Mouse (Mus musculus): Measurements from ENCODE around the gene Srcap. TPM values are rescaled to one million over a fixed set of nuclear protein-coding genes. Genes with fewer than 3 reads are reported as not detected.

The Srcap gene
- polyA plus RNA-seq, 1 experiment: 63.8 TPM

- Histone ChIP-seq H3K4me3 (ENCODE audit: insufficient read depth, low read length) (no peak overlapping the region), H3K4me1 (ENCODE audit: control insufficient read depth, insufficient read depth, low read length) (peaks cover 4% of the 10 kb centered on the region; the same call in 1 of the 2 replicates), H3K27ac (ENCODE audit: insufficient read depth, low read length) (peak overlapping the region; percentile 75)
- TF ChIP-seq CTCF (IDR thresholded peaks at IDR 0.05; ENCODE audit: borderline replicate concordance, insufficient read depth, low read length) (no peak), POLR2A (IDR thresholded peaks at IDR 0.05; ENCODE audit: low read depth, low read length) (no peak)
Measured at GRCm38 (mm10) chr7:127564381-127565150, 52.8 kb downstream of the Srcap start.

GRCm38 (mm10) chr7:127572895-127573471 lies 61.2 kb downstream of the Srcap start, which contains the start of gene Phkg2:
TSS of gene Phkg2 (plus strand) at chr7:127573340.
- peak within 1 kb of the TSS; percentile 45 for H3K27ac ChIP-seq (ENCODE audit: insufficient read depth, low read length)
- H3K4me1 ChIP-seq (ENCODE audit: control insufficient read depth, insufficient read depth, low read length): no peaks in the 10 kb centered on the region
- TF ChIP-seq CTCF (IDR thresholded peaks at IDR 0.05; ENCODE audit: borderline replicate concordance, insufficient read depth, low read length) (no peak), POLR2A (IDR thresholded peaks at IDR 0.05; ENCODE audit: low read depth, low read length) (peak; percentile 84)

GRCm38 (mm10) chr7:127573503-127574008 lies 61.8 kb downstream of the Srcap start:
- H3K27ac ChIP-seq (ENCODE audit: insufficient read depth, low read length): no peak overlapping the region
- no peak for TF ChIP-seq CTCF (IDR thresholded peaks at IDR 0.05; ENCODE audit: borderline replicate concordance, insufficient read depth, low read length)
- TF ChIP-seq POLR2A (IDR thresholded peaks at IDR 0.05; ENCODE audit: low read depth, low read length): no peak
- no peaks in the 10 kb centered on the region for H3K4me1 ChIP-seq (ENCODE audit: control insufficient read depth, insufficient read depth, low read length)
- H3K4me3 ChIP-seq (ENCODE audit: insufficient read depth, low read length): peak overlapping the region; percentile 84

More at GRCm38 (mm10) chr7:127572895-127573471, 61.2 kb downstream of the Srcap start, which contains the start of gene Phkg2:
- peak within 1 kb of the TSS; percentile 84 for H3K4me3 ChIP-seq (ENCODE audit: insufficient read depth, low read length)

DNA sequence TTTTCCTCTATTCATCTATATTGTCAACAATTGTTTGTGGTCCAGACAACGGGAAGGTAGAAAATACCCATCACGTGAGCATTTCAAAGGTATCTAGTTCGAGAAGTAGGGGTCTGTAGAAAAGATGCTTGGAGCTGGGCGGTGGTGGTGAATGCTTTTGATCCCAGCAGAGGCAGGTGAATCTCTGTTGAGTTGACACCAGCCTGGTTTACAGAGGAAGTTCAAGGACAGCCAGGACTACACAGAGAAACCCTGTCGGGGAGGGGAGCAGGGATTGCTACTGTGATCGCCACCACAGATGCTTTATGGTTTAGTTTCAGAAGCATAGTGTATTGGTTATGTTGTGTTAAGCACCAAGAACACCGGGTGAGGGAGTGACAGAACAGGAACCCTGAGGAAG lies 62.3 kb downstream of the Srcap start:
- TF ChIP-seq CTCF (IDR thresholded peaks at IDR 0.05; ENCODE audit: borderline replicate concordance, insufficient read depth, low read length) (no peak), POLR2A (IDR thresholded peaks at IDR 0.05; ENCODE audit: low read depth, low read length) (no peak)
- Histone ChIP-seq H3K4me1 (ENCODE audit: control insufficient read depth, insufficient read depth, low read length) (no peaks in the 10 kb centered on the region), H3K27ac (ENCODE audit: insufficient read depth, low read length) (no peak overlapping the region), H3K4me3 (ENCODE audit: insufficient read depth, low read length) (peak overlapping the region; percentile 84)

GRCm38 (mm10) chr7:127583260-127583659 lies 71.5 kb downstream of the Srcap start:
- no peak overlapping the region for H3K27ac ChIP-seq (ENCODE audit: insufficient read depth, low read length)
- no peak overlapping the region for H3K4me3 ChIP-seq (ENCODE audit: insufficient read depth, low read length)
- TF ChIP-seq CTCF (IDR thresholded peaks at IDR 0.05; ENCODE audit: borderline replicate concordance, insufficient read depth, low read length) (no peak), POLR2A (IDR thresholded peaks at IDR 0.05; ENCODE audit: low read depth, low read length) (no peak)
- H3K4me1 ChIP-seq (ENCODE audit: control insufficient read depth, insufficient read depth, low read length): peaks cover 3% of the 10 kb centered on the region; the same call in 1 of the 2 replicates

DNA sequence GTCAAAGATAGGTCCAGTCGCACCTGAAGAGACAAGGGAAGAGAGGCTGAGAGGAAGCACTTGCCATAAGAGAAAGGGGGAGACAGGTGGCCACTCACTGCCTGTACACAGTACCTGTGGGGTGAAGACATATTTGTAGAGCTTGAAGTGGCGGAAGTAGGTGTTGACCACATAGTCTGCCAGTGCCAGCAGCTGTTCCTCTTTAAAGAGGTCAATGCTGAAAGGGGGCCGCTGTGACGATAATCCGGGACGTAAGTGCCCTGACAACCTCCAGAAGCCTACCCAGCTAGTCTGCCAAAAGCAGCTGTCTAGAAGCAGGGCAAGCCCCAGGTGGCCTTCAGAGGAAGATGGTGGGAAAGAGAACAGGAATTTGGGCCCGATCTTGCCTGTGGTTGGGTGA lies 73.2 kb downstream of the Srcap start:
- Histone ChIP-seq H3K27ac (ENCODE audit: insufficient read depth, low read length) (no peak overlapping the region), H3K4me1 (ENCODE audit: control insufficient read depth, insufficient read depth, low read length) (peaks cover 3% of the 10 kb centered on the region; the same call in 1 of the 2 replicates), H3K4me3 (ENCODE audit: insufficient read depth, low read length) (no peak overlapping the region)
- TF ChIP-seq POLR2A (IDR thresholded peaks at IDR 0.05; ENCODE audit: low read depth, low read length) (no peak), CTCF (IDR thresholded peaks at IDR 0.05; ENCODE audit: borderline replicate concordance, insufficient read depth, low read length) (no peak)

DNA sequence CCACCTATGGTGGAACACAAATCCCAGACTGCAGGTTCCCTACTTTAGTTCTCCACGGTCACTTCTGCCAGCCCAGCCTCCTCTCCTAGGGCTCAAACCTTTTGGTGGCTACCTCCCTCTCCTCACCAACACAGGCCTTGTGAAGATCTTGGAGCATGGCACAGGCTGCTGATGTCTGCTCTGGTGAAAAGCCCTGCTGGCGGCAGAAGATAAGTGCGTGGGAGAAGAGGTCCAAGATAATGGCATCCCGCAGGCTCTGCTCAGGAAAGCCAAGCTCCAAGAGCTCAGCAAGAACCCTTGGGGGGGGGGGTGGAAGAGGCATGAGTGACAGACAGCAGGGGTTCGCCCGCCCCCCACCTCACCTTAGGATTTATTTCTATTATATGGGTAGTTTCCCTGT lies 74.4 kb downstream of the Srcap start:
- peaks cover 3% of the 10 kb centered on the region; the same call in 1 of the 2 replicates for H3K4me1 ChIP-seq (ENCODE audit: control insufficient read depth, insufficient read depth, low read length)
- no peak for TF ChIP-seq POLR2A (IDR thresholded peaks at IDR 0.05; ENCODE audit: low read depth, low read length)
- TF ChIP-seq CTCF (IDR thresholded peaks at IDR 0.05; ENCODE audit: borderline replicate concordance, insufficient read depth, low read length): no peak
- H3K4me3 ChIP-seq (ENCODE audit: insufficient read depth, low read length): no peak overlapping the region
- H3K27ac ChIP-seq (ENCODE audit: insufficient read depth, low read length): no peak overlapping the region

- H3K4me1 ChIP-seq (ENCODE audit: control insufficient read depth, insufficient read depth, low read length): peaks cover 3% of the 10 kb centered on the region; the same call in 1 of the 2 replicates
- H3K27ac ChIP-seq (ENCODE audit: insufficient read depth, low read length): no peak overlapping the region
- TF ChIP-seq CTCF (IDR thresholded peaks at IDR 0.05; ENCODE audit: borderline replicate concordance, insufficient read depth, low read length) (no peak), POLR2A (IDR thresholded peaks at IDR 0.05; ENCODE audit: low read depth, low read length) (no peak)
- H3K4me3 ChIP-seq (ENCODE audit: insufficient read depth, low read length): peak overlapping the region; percentile 3; the same call in 1 of the 2 replicates
Measured at GRCm38 (mm10) chr7:127587196-127587595, 75.4 kb downstream of the Srcap start.

- peak within 1 kb of the TSS; percentile 86 for H3K4me3 ChIP-seq (ENCODE audit: insufficient read depth, low read length)
- no peak within 1 kb of the TSS; the same call in 1 of the 2 replicates for H3K27ac ChIP-seq (ENCODE audit: insufficient read depth, low read length)
- TF ChIP-seq POLR2A (IDR thresholded peaks at IDR 0.05; ENCODE audit: low read depth, low read length) (peak; percentile 81), CTCF (IDR thresholded peaks at IDR 0.05; ENCODE audit: borderline replicate concordance, insufficient read depth, low read length) (no peak)
- peaks cover 3% of the 10 kb centered on the region; the same call in 1 of the 2 replicates for H3K4me1 ChIP-seq (ENCODE audit: control insufficient read depth, insufficient read depth, low read length)
Measured at GRCm38 (mm10) chr7:127588011-127588871, 76.5 kb downstream of the Srcap start, which contains the start of the genes Ccdc189 and Rnf40. TSS of gene Ccdc189 (minus strand) at chr7:127588595. TSS of gene Rnf40 (plus strand) at chr7:127588767.

Measured in embryonic fibroblast, embryonic 13.5 days (primary cell).